Mouse (Mus musculus): ENCODE results near the gene Dusp22. TPM values are rescaled to one million over a fixed set of nuclear protein-coding genes. Genes with fewer than 3 reads are reported as not detected.

Gene Dusp22
- polyA plus RNA-seq, 1 experiment from 2014 or later = 19.5 TPM

DNA sequence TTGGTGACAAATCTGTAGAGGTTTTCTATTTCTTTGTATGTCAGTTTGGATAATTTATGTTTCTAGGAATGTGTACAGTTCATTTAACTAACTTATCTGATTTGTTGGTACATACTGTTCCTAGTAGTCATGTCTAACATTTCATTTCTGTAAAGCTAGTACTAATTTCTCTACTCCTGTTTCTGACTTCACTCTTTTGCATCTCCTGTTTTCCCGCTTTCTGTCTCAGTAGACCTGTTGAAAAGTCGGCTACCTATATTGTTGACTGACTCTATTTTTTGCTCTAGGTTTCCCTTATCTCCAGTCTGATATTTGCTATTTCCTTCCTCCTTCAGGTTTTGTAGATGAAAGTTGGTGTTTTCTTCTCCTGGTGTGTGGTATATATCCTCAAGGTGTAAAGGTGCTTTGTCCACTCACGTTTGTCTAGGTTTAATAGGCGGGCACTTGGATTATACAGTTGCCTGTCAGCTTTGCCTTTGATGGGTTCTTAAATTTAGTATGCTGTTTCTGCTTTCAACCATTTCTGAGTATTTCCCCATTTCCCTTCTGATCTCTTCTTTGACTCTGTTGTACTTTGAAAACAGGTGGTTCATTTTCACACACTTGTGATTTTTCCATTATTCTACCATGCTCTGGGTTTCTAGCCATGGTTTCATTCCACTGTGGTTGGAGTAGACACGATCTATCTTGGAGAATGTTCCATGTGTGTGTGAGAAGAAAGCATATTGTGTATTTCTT is 21.3 kb upstream of the Dusp22 start:
- no peak for DNase-seq (ENCODE audit: low spot score)
- no peaks in the 10 kb centered on the region for H3K9me3 ChIP-seq (ENCODE audit: control insufficient read depth, low read length)
- H3K4me3 ChIP-seq (ENCODE audit: low read depth, low read length) = no peak overlapping the region
- H3K4me2 ChIP-seq (ENCODE audit: low read depth) = no peak overlapping the region
- 89% methylated on average over 5 of the region's 5 CpGs for WGBS
- H3K27me3 ChIP-seq (ENCODE audit: control insufficient read depth, insufficient read depth, low read length) = no peaks in the 10 kb centered on the region
- ATAC-seq (ENCODE audit: insufficient read depth, low FRiP score, low TSS enrichment) = no peak
- no peak overlapping the region for H3K27ac ChIP-seq (ENCODE audit: low read depth, low read length)
- no peaks in the 10 kb centered on the region for H3K4me1 ChIP-seq (ENCODE audit: control insufficient read depth, insufficient read depth, low read length)
- no peaks in the 10 kb centered on the region for H3K36me3 ChIP-seq (ENCODE audit: control insufficient read depth, insufficient read depth, low read length)
- no peak overlapping the region for H3K9ac ChIP-seq (ENCODE audit: low read length)

DNA sequence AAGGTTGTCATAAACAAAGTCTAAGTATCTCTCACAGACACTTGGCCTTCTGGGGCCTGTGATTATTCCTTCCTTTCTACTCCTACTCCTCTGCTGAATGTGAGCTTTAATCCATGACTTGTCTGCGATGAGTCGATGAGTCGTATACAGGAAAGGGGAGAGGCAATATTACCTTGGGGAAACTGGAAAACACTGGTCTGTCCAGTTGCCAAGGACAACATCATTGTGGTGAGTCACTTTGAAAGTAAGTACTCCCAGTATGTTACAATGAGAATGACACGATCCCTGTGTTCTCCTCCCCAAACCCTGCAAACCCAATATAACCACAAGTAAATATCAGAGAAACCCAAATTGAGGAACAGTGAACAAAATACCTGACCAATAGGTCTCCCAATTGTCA is 17.7 kb upstream of the Dusp22 start:
- no peak overlapping the region for H3K4me3 ChIP-seq (ENCODE audit: low read depth, low read length)
- no peaks in the 10 kb centered on the region for H3K9me3 ChIP-seq (ENCODE audit: control insufficient read depth, low read length)
- H3K27me3 ChIP-seq (ENCODE audit: control insufficient read depth, insufficient read depth, low read length) = no peaks in the 10 kb centered on the region
- WGBS = 84% methylated on average over 4 of the region's 4 CpGs
- no peaks in the 10 kb centered on the region for H3K36me3 ChIP-seq (ENCODE audit: control insufficient read depth, insufficient read depth, low read length)
- no peak overlapping the region for H3K9ac ChIP-seq (ENCODE audit: low read length)
- DNase-seq (ENCODE audit: low spot score) (no peak), ATAC-seq (ENCODE audit: insufficient read depth, low FRiP score, low TSS enrichment) (no peak)
- no peak overlapping the region for H3K4me2 ChIP-seq (ENCODE audit: low read depth)
- no peaks in the 10 kb centered on the region for H3K4me1 ChIP-seq (ENCODE audit: control insufficient read depth, insufficient read depth, low read length)
- no peak overlapping the region for H3K27ac ChIP-seq (ENCODE audit: low read depth, low read length)

GRCm38 (mm10) chr13:30648461-30648860 is 11.3 kb upstream of the Dusp22 start:
- Histone ChIP-seq H3K27me3 (ENCODE audit: control insufficient read depth, insufficient read depth, low read length) (no peaks in the 10 kb centered on the region), H3K36me3 (ENCODE audit: control insufficient read depth, insufficient read depth, low read length) (no peaks in the 10 kb centered on the region), H3K4me2 (ENCODE audit: low read depth) (no peak overlapping the region), H3K27ac (ENCODE audit: low read depth, low read length) (no peak overlapping the region), H3K4me3 (ENCODE audit: low read depth, low read length) (no peak overlapping the region), H3K4me1 (ENCODE audit: control insufficient read depth, insufficient read depth, low read length) (no peaks in the 10 kb centered on the region), H3K9me3 (ENCODE audit: control insufficient read depth, low read length) (no peaks in the 10 kb centered on the region), H3K9ac (ENCODE audit: low read length) (no peak overlapping the region)
- DNase-seq (ENCODE audit: low spot score) (no peak), ATAC-seq (ENCODE audit: insufficient read depth, low FRiP score, low TSS enrichment) (no peak)

- no peak overlapping the region for H3K4me2 ChIP-seq (ENCODE audit: low read depth)
- ATAC-seq (ENCODE audit: insufficient read depth, low FRiP score, low TSS enrichment) (no peak), DNase-seq (ENCODE audit: low spot score) (no peak)
- H3K4me3 ChIP-seq (ENCODE audit: low read depth, low read length) = no peak overlapping the region
- H3K36me3 ChIP-seq (ENCODE audit: control insufficient read depth, insufficient read depth, low read length) = no peaks in the 10 kb centered on the region
- no peaks in the 10 kb centered on the region for H3K4me1 ChIP-seq (ENCODE audit: control insufficient read depth, insufficient read depth, low read length)
- 89% methylated on average over 5 of the region's 5 CpGs for WGBS
- no peak overlapping the region for H3K27ac ChIP-seq (ENCODE audit: low read depth, low read length)
- no peak overlapping the region for H3K9ac ChIP-seq (ENCODE audit: low read length)
- H3K9me3 ChIP-seq (ENCODE audit: control insufficient read depth, low read length) = no peaks in the 10 kb centered on the region
- H3K27me3 ChIP-seq (ENCODE audit: control insufficient read depth, insufficient read depth, low read length) = no peaks in the 10 kb centered on the region
These were observed 10.6 kb upstream of the Dusp22 start for GRCm38 (mm10) chr13:30649197-30649596.

GRCm38 (mm10) chr13:30650684-30651083 is 9.1 kb upstream of the Dusp22 start:
- Histone ChIP-seq H3K9me3 (ENCODE audit: control insufficient read depth, low read length) (no peaks in the 10 kb centered on the region), H3K9ac (ENCODE audit: low read length) (no peak overlapping the region), H3K36me3 (ENCODE audit: control insufficient read depth, insufficient read depth, low read length) (no peaks in the 10 kb centered on the region), H3K27me3 (ENCODE audit: control insufficient read depth, insufficient read depth, low read length) (no peaks in the 10 kb centered on the region), H3K27ac (ENCODE audit: low read depth, low read length) (no peak overlapping the region), H3K4me2 (ENCODE audit: low read depth) (no peak overlapping the region), H3K4me3 (ENCODE audit: low read depth, low read length) (no peak overlapping the region), H3K4me1 (ENCODE audit: control insufficient read depth, insufficient read depth, low read length) (no peaks in the 10 kb centered on the region)
- ATAC-seq (ENCODE audit: insufficient read depth, low FRiP score, low TSS enrichment) = no peak
- WGBS = 85% methylated on average over 1 of the region's 1 CpGs
- DNase-seq (ENCODE audit: low spot score) = no peak

DNA sequence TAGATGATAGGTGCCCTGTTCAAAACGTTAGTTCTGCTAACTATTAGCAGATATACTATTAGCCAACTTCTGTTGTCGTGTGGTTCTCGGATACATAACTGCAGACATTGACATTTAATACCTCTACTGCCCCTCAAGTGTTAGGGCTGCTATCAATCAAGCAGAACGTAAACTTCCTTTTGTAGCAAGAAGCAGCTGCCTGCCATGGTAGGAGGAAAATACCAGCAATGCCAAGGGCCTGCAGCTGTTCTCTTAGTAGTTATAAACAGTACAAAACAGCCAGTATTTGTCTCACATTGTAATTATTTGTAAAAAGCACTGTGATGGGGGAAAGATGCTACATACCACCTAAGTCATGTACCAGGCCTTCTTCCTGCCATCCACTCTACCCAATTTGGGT is 6.7 kb upstream of the Dusp22 start:
- no peaks in the 10 kb centered on the region for H3K4me1 ChIP-seq (ENCODE audit: control insufficient read depth, insufficient read depth, low read length)
- no peak for ATAC-seq (ENCODE audit: insufficient read depth, low FRiP score, low TSS enrichment)
- DNase-seq (ENCODE audit: low spot score) = no peak
- no peak overlapping the region for H3K4me3 ChIP-seq (ENCODE audit: low read depth, low read length)
- H3K9me3 ChIP-seq (ENCODE audit: control insufficient read depth, low read length) = no peaks in the 10 kb centered on the region
- no peaks in the 10 kb centered on the region for H3K36me3 ChIP-seq (ENCODE audit: control insufficient read depth, insufficient read depth, low read length)
- 52% methylated on average over 4 of the region's 4 CpGs for WGBS
- no peaks in the 10 kb centered on the region for H3K27me3 ChIP-seq (ENCODE audit: control insufficient read depth, insufficient read depth, low read length)
- H3K9ac ChIP-seq (ENCODE audit: low read length) = no peak overlapping the region
- H3K27ac ChIP-seq (ENCODE audit: low read depth, low read length) = no peak overlapping the region
- no peak overlapping the region for H3K4me2 ChIP-seq (ENCODE audit: low read depth)

GRCm38 (mm10) chr13:30654463-30654862 is 5.3 kb upstream of the Dusp22 start:
- Histone ChIP-seq H3K27ac (ENCODE audit: low read depth, low read length) (no peak overlapping the region), H3K4me3 (ENCODE audit: low read depth, low read length) (no peak overlapping the region), H3K27me3 (ENCODE audit: control insufficient read depth, insufficient read depth, low read length) (no peaks in the 10 kb centered on the region), H3K9me3 (ENCODE audit: control insufficient read depth, low read length) (no peaks in the 10 kb centered on the region), H3K4me1 (ENCODE audit: control insufficient read depth, insufficient read depth, low read length) (no peaks in the 10 kb centered on the region), H3K4me2 (ENCODE audit: low read depth) (no peak overlapping the region), H3K36me3 (ENCODE audit: control insufficient read depth, insufficient read depth, low read length) (no peaks in the 10 kb centered on the region), H3K9ac (ENCODE audit: low read length) (no peak overlapping the region)
- no peak for DNase-seq (ENCODE audit: low spot score)
- ATAC-seq (ENCODE audit: insufficient read depth, low FRiP score, low TSS enrichment) = no peak
- 74% methylated on average over 5 of the region's 5 CpGs for WGBS

DNA sequence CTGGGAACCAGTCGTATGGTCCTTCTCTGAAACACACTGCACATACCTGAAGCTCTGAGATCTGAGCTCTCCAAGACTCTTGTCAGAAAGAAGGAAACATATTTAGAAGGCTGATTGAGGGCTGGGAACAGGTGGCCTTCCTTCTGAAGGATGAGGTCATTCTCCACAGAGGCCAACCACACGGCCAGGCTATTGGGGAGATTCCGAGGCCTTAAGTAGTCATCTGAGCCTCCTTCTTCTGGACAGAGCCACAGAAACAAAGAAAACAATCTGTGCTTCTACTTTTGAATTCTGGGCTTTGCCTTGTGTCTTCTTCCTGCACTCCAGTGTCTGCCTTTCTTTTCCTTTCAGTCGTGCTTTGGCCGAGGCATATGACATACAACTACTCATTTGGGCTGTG is 2.9 kb upstream of the Dusp22 start:
- no peaks in the 10 kb centered on the region for H3K9me3 ChIP-seq (ENCODE audit: control insufficient read depth, low read length)
- ATAC-seq (ENCODE audit: insufficient read depth, low FRiP score, low TSS enrichment) (no peak), DNase-seq (ENCODE audit: low spot score) (no peak)
- H3K36me3 ChIP-seq (ENCODE audit: control insufficient read depth, insufficient read depth, low read length) = no peaks in the 10 kb centered on the region
- H3K4me3 ChIP-seq (ENCODE audit: low read depth, low read length) = no peak overlapping the region
- WGBS = 65% methylated on average over 5 of the region's 5 CpGs
- H3K9ac ChIP-seq (ENCODE audit: low read length) = no peak overlapping the region
- no peak overlapping the region for H3K27ac ChIP-seq (ENCODE audit: low read depth, low read length)
- no peak overlapping the region for H3K4me2 ChIP-seq (ENCODE audit: low read depth)
- H3K4me1 ChIP-seq (ENCODE audit: control insufficient read depth, insufficient read depth, low read length) = no peaks in the 10 kb centered on the region
- H3K27me3 ChIP-seq (ENCODE audit: control insufficient read depth, insufficient read depth, low read length) = no peaks in the 10 kb centered on the region

DNA sequence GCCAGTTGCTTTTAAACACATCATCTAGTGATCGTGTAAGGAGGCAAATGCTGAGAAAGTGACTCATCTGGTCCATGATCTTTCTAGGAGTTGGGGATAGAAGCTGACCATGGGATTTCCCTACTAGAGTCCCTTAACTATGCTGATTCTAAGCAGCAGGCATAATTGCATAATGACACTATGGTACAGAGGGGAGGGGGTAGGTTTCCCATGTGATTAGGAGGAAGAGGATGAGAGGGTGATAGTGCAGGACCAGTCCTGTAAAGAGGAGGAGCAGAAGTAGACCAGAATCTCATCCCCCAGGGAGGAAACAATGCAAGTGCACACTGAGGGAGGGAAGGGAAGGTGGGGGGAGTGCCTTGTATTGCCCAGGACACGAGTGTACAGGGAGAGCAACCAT is 2.0 kb upstream of the Dusp22 start:
- 52% methylated on average over 2 of the region's 2 CpGs for WGBS
- H3K4me3 ChIP-seq (ENCODE audit: low read depth, low read length) = no peak overlapping the region
- no peaks in the 10 kb centered on the region for H3K4me1 ChIP-seq (ENCODE audit: control insufficient read depth, insufficient read depth, low read length)
- DNase-seq (ENCODE audit: low spot score) (no peak), ATAC-seq (ENCODE audit: insufficient read depth, low FRiP score, low TSS enrichment) (no peak)
- H3K27me3 ChIP-seq (ENCODE audit: control insufficient read depth, insufficient read depth, low read length) = no peaks in the 10 kb centered on the region
- H3K9me3 ChIP-seq (ENCODE audit: control insufficient read depth, low read length) = no peaks in the 10 kb centered on the region
- no peak overlapping the region for H3K4me2 ChIP-seq (ENCODE audit: low read depth)
- H3K27ac ChIP-seq (ENCODE audit: low read depth, low read length) = no peak overlapping the region
- H3K9ac ChIP-seq (ENCODE audit: low read length) = no peak overlapping the region
- H3K36me3 ChIP-seq (ENCODE audit: control insufficient read depth, insufficient read depth, low read length) = no peaks in the 10 kb centered on the region

Measured in neural tube, embryonic 11.5 days (tissue).